Mouse (Mus musculus) embryonic fibroblast, embryonic 13.5 days (primary cell): Measurements from ENCODE around the gene Gm20388.

Source experiments
- CTCF ChIP-seq: IDR thresholded peaks from 2 replicates; pipeline ENCODE4 v1.5.1; 2011; ENCODE audit warnings: mild to moderate bottlenecking, control low read depth, low read length, moderate library complexity, borderline replicate concordance; ENCODE audit not compliant: insufficient read depth
- POLR2A ChIP-seq: IDR thresholded peaks from 2 replicates; pipeline ENCODE4 v1.6.1; 2011; ENCODE audit warnings: low read depth, mild to moderate bottlenecking, control low read depth, low read length, moderate library complexity

- no peak for TF ChIP-seq CTCF
- TF ChIP-seq POLR2A: no peak
Observed at GRCm38 (mm10) chr8:123717104-123717503, 3806.5 kb downstream of the Gm20388 start.
